Mouse (Mus musculus): ENCODE results near the gene Snx10.

DNA sequence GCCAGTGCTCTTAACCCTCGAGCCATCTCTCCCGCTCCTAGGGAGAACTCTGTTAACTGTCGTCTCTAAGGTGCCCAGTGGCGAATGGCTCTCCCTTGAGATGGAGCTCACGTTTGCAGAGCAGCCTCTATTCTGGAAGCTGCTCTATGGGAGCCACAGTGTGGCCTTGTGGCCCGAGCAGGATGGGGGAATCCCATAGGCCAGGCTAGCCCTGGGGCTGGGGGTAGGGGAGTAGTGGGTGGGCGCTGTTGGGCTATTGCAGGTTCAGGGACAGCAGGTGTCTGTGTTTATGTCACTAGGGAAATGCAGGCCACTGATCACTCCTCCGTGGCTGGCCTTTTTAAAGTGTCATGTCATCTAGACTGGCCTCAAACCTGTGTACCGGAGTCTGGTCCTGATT lies 58.4 kb downstream of the Snx10 start:
- TF ChIP-seq CTCF (IDR thresholded peaks at IDR 0.05; ENCODE audit: low read depth) = no peak
- TF ChIP-seq EP300 (IDR thresholded peaks at IDR 0.05; ENCODE audit: low read depth) = no peak
